Mouse (Mus musculus) midbrain, embryonic 15.5 days (tissue): ENCODE data around the gene Pard3. TPM values are rescaled to one million over a fixed set of nuclear protein-coding genes. Genes with fewer than 3 reads are reported as not detected.

Source experiments
- ATAC-seq: fragments of 200-750 bp; cut with Nextera tagmentation; replicated peaks from 2 replicates; pipeline ENCODE4 v1.8.0; 2017; ENCODE audit warnings: moderate TSS enrichment
- H3K27ac ChIP-seq: fragments of 300-500 bp; sonication (generic); 2 replicates; pipeline ENCODE4 v1.5.1; 2015; ENCODE audit warnings: mild to moderate bottlenecking, inconsistent platforms
- H3K27me3 ChIP-seq: fragments of 300-500 bp; sonication (generic); replicated peaks from 2 replicates; pipeline ENCODE4 v1.6.1; 2015; ENCODE audit warnings: inconsistent platforms
- H3K36me3 ChIP-seq: fragments of 300-500 bp; sonication (generic); replicated peaks from 2 replicates; pipeline ENCODE4 v1.6.1; 2015; ENCODE audit warnings: inconsistent platforms
- H3K4me1 ChIP-seq: fragments of 300-500 bp; sonication (generic); 2 replicates; pipeline ENCODE4 v1.6.1; 2015; ENCODE audit warnings: inconsistent platforms
- H3K4me2 ChIP-seq: fragments of 300-500 bp; sonication (generic); 2 replicates; pipeline ENCODE4 v1.6.1; 2015; ENCODE audit warnings: inconsistent platforms, mild to moderate bottlenecking, moderate library complexity
- H3K4me3 ChIP-seq: fragments of 300-500 bp; sonication (generic); 2 replicates; pipeline ENCODE4 v1.5.1; 2015; ENCODE audit warnings: mild to moderate bottlenecking, inconsistent platforms
- H3K9ac ChIP-seq: fragments of 300-500 bp; sonication (generic); 2 replicates; pipeline ENCODE4 v1.6.1; 2015; ENCODE audit warnings: mild to moderate bottlenecking, inconsistent platforms
- H3K9me3 ChIP-seq: fragments of 300-500 bp; sonication (generic); 2 replicates; pipeline ENCODE4 v1.6.1; 2016; ENCODE audit warnings: inconsistent platforms
- WGBS: fragments of 180-500 bp; shearing (Covaris S2); methylation state at CpG from one replicate; pipeline ENCODE4 v1.1.7; 2015; ENCODE audit warnings: mixed read lengths; 5-methylcytosine and 5-hydroxymethylcytosine counted together
- polyA plus RNA-seq: library from polyadenylated mRNA; unstranded; fragments of >200 nt; fragmentation: Nextera tagmentation; extraction: Ambion mirVana; gene quantifications from 2 replicates; pipeline ENCODE4 v1.2.1, GENCODE M21; 2015

Pard3 gene
- polyA plus RNA-seq, 1 experiment from 2014 or later, result 21.6 TPM

GRCm38 (mm10) chr8:127447401-127447800 lies 383.7 kb downstream of the Pard3 start:
- Histone ChIP-seq H3K9me3 (no peaks in the 10 kb centered on the region), H3K4me2 (no peak overlapping the region), H3K4me3 (no peak overlapping the region), H3K9ac (no peak overlapping the region), H3K27me3 (no peaks in the 10 kb centered on the region), H3K27ac (no peak overlapping the region), H3K36me3 (no peaks in the 10 kb centered on the region), H3K4me1 (peaks cover 14% of the 10 kb centered on the region)
- WGBS, result 100% methylated on average over 1 of the region's 1 CpGs
- no peak for ATAC-seq

GRCm38 (mm10) chr8:127449066-127449840 lies 385.6 kb downstream of the Pard3 start:
- no peak overlapping the region for H3K9ac ChIP-seq
- WGBS, result 94% methylated on average over 6 of the region's 6 CpGs
- H3K4me1 ChIP-seq, result peaks cover 14% of the 10 kb centered on the region
- no peaks in the 10 kb centered on the region for H3K27me3 ChIP-seq
- H3K4me3 ChIP-seq, result no peak overlapping the region
- H3K4me2 ChIP-seq, result no peak overlapping the region
- no peaks in the 10 kb centered on the region for H3K9me3 ChIP-seq
- H3K36me3 ChIP-seq, result no peaks in the 10 kb centered on the region
- H3K27ac ChIP-seq, result no peak overlapping the region
- no peak for ATAC-seq

GRCm38 (mm10) chr8:127450954-127451668 lies 387.4 kb downstream of the Pard3 start:
- H3K9me3 ChIP-seq, result no peaks in the 10 kb centered on the region
- WGBS, result 25% methylated on average over 14 of the region's 14 CpGs
- peaks cover 14% of the 10 kb centered on the region for H3K4me1 ChIP-seq
- H3K4me2 ChIP-seq, result no peak overlapping the region
- H3K27ac ChIP-seq, result peak overlapping the region; percentile 45
- peak; percentile 82 for ATAC-seq
- H3K9ac ChIP-seq, result no peak overlapping the region
- no peaks in the 10 kb centered on the region for H3K27me3 ChIP-seq
- H3K4me3 ChIP-seq, result no peak overlapping the region
- H3K36me3 ChIP-seq, result no peaks in the 10 kb centered on the region

GRCm38 (mm10) chr8:127452364-127452763 lies 388.7 kb downstream of the Pard3 start:
- peaks cover 14% of the 10 kb centered on the region for H3K4me1 ChIP-seq
- H3K4me2 ChIP-seq, result no peak overlapping the region
- H3K9ac ChIP-seq, result no peak overlapping the region
- no peak overlapping the region for H3K27ac ChIP-seq
- no peak overlapping the region for H3K4me3 ChIP-seq
- no peak for ATAC-seq
- no peaks in the 10 kb centered on the region for H3K27me3 ChIP-seq
- no peaks in the 10 kb centered on the region for H3K9me3 ChIP-seq
- no peaks in the 10 kb centered on the region for H3K36me3 ChIP-seq
- WGBS, result 75% methylated on average over 6 of the region's 6 CpGs

GRCm38 (mm10) chr8:127457901-127458300 lies 394.2 kb downstream of the Pard3 start:
- H3K4me3 ChIP-seq, result no peak overlapping the region
- H3K27ac ChIP-seq, result no peak overlapping the region
- ATAC-seq, result no peak
- H3K9ac ChIP-seq, result no peak overlapping the region
- no peaks in the 10 kb centered on the region for H3K9me3 ChIP-seq
- no peaks in the 10 kb centered on the region for H3K36me3 ChIP-seq
- H3K27me3 ChIP-seq, result no peaks in the 10 kb centered on the region
- no peaks in the 10 kb centered on the region for H3K4me1 ChIP-seq
- WGBS, result 56% methylated on average over 3 of the region's 3 CpGs
- H3K4me2 ChIP-seq, result no peak overlapping the region

GRCm38 (mm10) chr8:127461173-127461572 lies 397.5 kb downstream of the Pard3 start:
- no peaks in the 10 kb centered on the region for H3K27me3 ChIP-seq
- no peak for ATAC-seq
- no peaks in the 10 kb centered on the region for H3K9me3 ChIP-seq
- no peak overlapping the region for H3K4me2 ChIP-seq
- H3K36me3 ChIP-seq, result no peaks in the 10 kb centered on the region
- no peak overlapping the region for H3K9ac ChIP-seq
- WGBS, result 88% methylated on average over 3 of the region's 3 CpGs
- no peak overlapping the region for H3K27ac ChIP-seq
- no peak overlapping the region for H3K4me3 ChIP-seq
- no peaks in the 10 kb centered on the region for H3K4me1 ChIP-seq

GRCm38 (mm10) chr8:127462378-127462935 lies 398.8 kb downstream of the Pard3 start:
- WGBS, result 86% methylated on average over 2 of the region's 2 CpGs
- Histone ChIP-seq H3K4me1 (no peaks in the 10 kb centered on the region), H3K9me3 (no peaks in the 10 kb centered on the region), H3K4me3 (no peak overlapping the region), H3K4me2 (no peak overlapping the region), H3K27ac (no peak overlapping the region), H3K36me3 (no peaks in the 10 kb centered on the region), H3K9ac (no peak overlapping the region), H3K27me3 (no peaks in the 10 kb centered on the region)
- no peak for ATAC-seq

GRCm38 (mm10) chr8:127464300-127464699 lies 400.6 kb downstream of the Pard3 start:
- no peaks in the 10 kb centered on the region for H3K9me3 ChIP-seq
- H3K4me2 ChIP-seq, result no peak overlapping the region
- no peak for ATAC-seq
- H3K27ac ChIP-seq, result no peak overlapping the region
- no peaks in the 10 kb centered on the region for H3K27me3 ChIP-seq
- no peaks in the 10 kb centered on the region for H3K36me3 ChIP-seq
- H3K4me3 ChIP-seq, result no peak overlapping the region
- no peaks in the 10 kb centered on the region for H3K4me1 ChIP-seq
- no peak overlapping the region for H3K9ac ChIP-seq
- WGBS, result 100% methylated on average over 1 of the region's 1 CpGs

GRCm38 (mm10) chr8:127472204-127472603 lies 408.5 kb downstream of the Pard3 start:
- no peak overlapping the region for H3K4me2 ChIP-seq
- H3K27ac ChIP-seq, result no peak overlapping the region
- no peaks in the 10 kb centered on the region for H3K9me3 ChIP-seq
- no peak for ATAC-seq
- no peak overlapping the region for H3K4me3 ChIP-seq
- no peaks in the 10 kb centered on the region for H3K27me3 ChIP-seq
- H3K36me3 ChIP-seq, result no peaks in the 10 kb centered on the region
- peaks cover 2% of the 10 kb centered on the region; the same call in 1 of the 2 replicates for H3K4me1 ChIP-seq
- H3K9ac ChIP-seq, result no peak overlapping the region
- WGBS, result 80% methylated on average over 2 of the region's 2 CpGs

- no peaks in the 10 kb centered on the region for H3K36me3 ChIP-seq
- H3K27me3 ChIP-seq, result no peaks in the 10 kb centered on the region
- 97% methylated on average over 2 of the region's 2 CpGs for WGBS
- H3K4me2 ChIP-seq, result no peak overlapping the region
- no peak overlapping the region for H3K27ac ChIP-seq
- no peak overlapping the region for H3K9ac ChIP-seq
- peaks cover 2% of the 10 kb centered on the region; the same call in 1 of the 2 replicates for H3K4me1 ChIP-seq
- H3K4me3 ChIP-seq, result no peak overlapping the region
- no peak for ATAC-seq
- no peaks in the 10 kb centered on the region for H3K9me3 ChIP-seq
These were observed 416.3 kb downstream of the Pard3 start for GRCm38 (mm10) chr8:127480003-127480402.

GRCm38 (mm10) chr8:127485618-127486017 lies 421.9 kb downstream of the Pard3 start:
- Histone ChIP-seq H3K27ac (no peak overlapping the region), H3K4me3 (no peak overlapping the region), H3K4me2 (no peak overlapping the region), H3K9ac (no peak overlapping the region), H3K36me3 (no peaks in the 10 kb centered on the region), H3K4me1 (no peaks in the 10 kb centered on the region; the same call in 1 of the 2 replicates), H3K9me3 (no peaks in the 10 kb centered on the region), H3K27me3 (no peaks in the 10 kb centered on the region)
- 63% methylated on average over 5 of the region's 5 CpGs for WGBS
- no peak for ATAC-seq

GRCm38 (mm10) chr8:127491963-127492362 lies 428.3 kb downstream of the Pard3 start:
- WGBS, result 51% methylated on average over 6 of the region's 6 CpGs
- no peak overlapping the region for H3K27ac ChIP-seq
- no peaks in the 10 kb centered on the region for H3K9me3 ChIP-seq
- H3K27me3 ChIP-seq, result no peaks in the 10 kb centered on the region
- H3K9ac ChIP-seq, result no peak overlapping the region
- no peak for ATAC-seq
- H3K4me1 ChIP-seq, result no peaks in the 10 kb centered on the region; the same call in 1 of the 2 replicates
- H3K36me3 ChIP-seq, result no peaks in the 10 kb centered on the region
- H3K4me2 ChIP-seq, result no peak overlapping the region
- no peak overlapping the region for H3K4me3 ChIP-seq
